Mouse (Mus musculus) cerebellum, adult 18-20 months (tissue): ENCODE results near the gene Igfbp5.

Experiments used
- DNase-seq, 2 experiments: peaks; one replicate each; pipeline ENCODE4 v3.0.0; 2021

The Igfbp5 gene

GRCm38 (mm10) chr1:72874287-72875211 is at the start of gene Igfbp5:
Igfbp5 (minus strand) TSS chr1:72874884.
- peak; percentile 69 to 77 for DNase-seq

- DNase-seq: no peak
Measured at GRCm38 (mm10) chr1:72914815-72915214, 40.1 kb upstream of the Igfbp5 start.

- no peak for DNase-seq
Measured at GRCm38 (mm10) chr1:72913073-72913472, 38.4 kb upstream of the Igfbp5 start.

GRCm38 (mm10) chr1:72895821-72896220 is 21.1 kb upstream of the Igfbp5 start:
- no peak for DNase-seq

- no peak for DNase-seq
Measured at GRCm38 (mm10) chr1:72887910-72888309, 13.2 kb upstream of the Igfbp5 start.

- DNase-seq: no peak
Measured at GRCm38 (mm10) chr1:72885819-72886169, 11.1 kb upstream of the Igfbp5 start.

GRCm38 (mm10) chr1:72885111-72885818 is 10.6 kb upstream of the Igfbp5 start:
- no peak for DNase-seq

GRCm38 (mm10) chr1:72879319-72879634 is 4.6 kb upstream of the Igfbp5 start:
- DNase-seq: peak in 1 of 2 experiments; percentile 35

GRCm38 (mm10) chr1:72878473-72879318 is 4.0 kb upstream of the Igfbp5 start:
- peak in 1 of 2 experiments; percentile 33 for DNase-seq

GRCm38 (mm10) chr1:72877892-72878291 is 3.2 kb upstream of the Igfbp5 start:
- DNase-seq: peak; percentile 70 to 84

- peak; percentile 57 to 67 for DNase-seq
Measured at GRCm38 (mm10) chr1:72876111-72876510, 1.4 kb upstream of the Igfbp5 start.

- DNase-seq: peak in 1 of 2 experiments; percentile 32
Measured at GRCm38 (mm10) chr1:72875708-72876107, 1.0 kb upstream of the Igfbp5 start.

GRCm38 (mm10) chr1:72873511-72874286 is 985 bp downstream of the Igfbp5 start:
- DNase-seq: peak; percentile 80 to 84

GRCm38 (mm10) chr1:72873078-72873477 is 1.6 kb downstream of the Igfbp5 start:
- DNase-seq: peak; percentile 57

GRCm38 (mm10) chr1:72872521-72872920 is 2.2 kb downstream of the Igfbp5 start:
- peak; percentile 83 to 87 for DNase-seq

GRCm38 (mm10) chr1:72871697-72872411 is 2.8 kb downstream of the Igfbp5 start:
- DNase-seq: peak; percentile 69 to 76

GRCm38 (mm10) chr1:72871337-72871696 is 3.4 kb downstream of the Igfbp5 start:
- no peak for DNase-seq

GRCm38 (mm10) chr1:72870615-72871336 is 3.9 kb downstream of the Igfbp5 start:
- peak; percentile 92 to 96 for DNase-seq

- DNase-seq: peak; percentile 68 to 83
Measured at GRCm38 (mm10) chr1:72869681-72870614, 4.7 kb downstream of the Igfbp5 start.

- no peak for DNase-seq
Measured at GRCm38 (mm10) chr1:72869275-72869674, 5.4 kb downstream of the Igfbp5 start.
